Mouse (Mus musculus) ES-E14 (cell line): Measurements from ENCODE around the gene Tbrg4. TPM values are rescaled to one million over a fixed set of nuclear protein-coding genes. Genes with fewer than 3 reads are reported as not detected.

Experiments used
- DNase-seq: peaks from one replicate; pipeline ENCODE4 v3.0.0-alpha.2; 2013; ENCODE audit warnings: low read depth, low spot score
- H3K27ac ChIP-seq: 2 replicates; pipeline ENCODE4 v1.5.1; 2012; ENCODE audit warnings: low read depth, mild to moderate bottlenecking, low read length, moderate library complexity, mixed read lengths; ENCODE audit not compliant: poor library complexity, insufficient read depth, severe bottlenecking
- H3K36me3 ChIP-seq: 2 replicates; pipeline ENCODE4 v1.6.1; 2012; ENCODE audit warnings: mild to moderate bottlenecking, low read length, moderate library complexity, mixed read lengths; ENCODE audit not compliant: control insufficient read depth, poor library complexity, insufficient read depth, severe bottlenecking
- H3K4me1 ChIP-seq, 2 experiments: fragments of 150-350 bp in 1 of 2; sonication (generic) in 1 of 2; 2 replicates each; pipeline ENCODE4 v1.6.1; 2012; ENCODE audit warnings: low read length in 2 of 2, mild to moderate bottlenecking in 1 of 2, mixed read lengths in 1 of 2; ENCODE audit not compliant: control insufficient read depth in 2 of 2, insufficient read depth in 2 of 2, poor library complexity in 1 of 2
- H3K4me3 ChIP-seq, 2 experiments: fragments of 150-350 bp in 1 of 2; sonication (generic) in 1 of 2; 2 replicates each; pipeline ENCODE4 v1.5.1; 2012; ENCODE audit warnings: low read length in 2 of 2, low read depth in 1 of 2, mild to moderate bottlenecking in 1 of 2, mixed read lengths in 1 of 2; ENCODE audit not compliant: insufficient read depth in 1 of 2, poor library complexity in 1 of 2, severe bottlenecking in 1 of 2
- H3K9ac ChIP-seq: 2 replicates; pipeline ENCODE4 v1.6.1; 2012; ENCODE audit warnings: low read depth, mild to moderate bottlenecking, low read length, mixed read lengths; ENCODE audit not compliant: poor library complexity, insufficient read depth, severe bottlenecking
- H3K9me3 ChIP-seq: fragments of 150-350 bp; sonication (generic); 2 replicates; pipeline ENCODE4 v1.6.1; 2012; ENCODE audit warnings: low read depth, mild to moderate bottlenecking, low read length; ENCODE audit not compliant: control insufficient read depth, insufficient read depth
- CHD2 ChIP-seq: IDR thresholded peaks from 2 replicates; pipeline ENCODE4 v1.6.1; 2014; ENCODE audit warnings: mild to moderate bottlenecking, low read depth, low read length, inconsistent platforms
- HCFC1 ChIP-seq: IDR thresholded peaks from 2 replicates; pipeline ENCODE4 v1.6.1; 2012; ENCODE audit warnings: low read length, inconsistent platforms, borderline replicate concordance; ENCODE audit not compliant: insufficient read depth
- MAFK ChIP-seq: IDR thresholded peaks from 2 replicates; pipeline ENCODE4 v1.6.1; 2014; ENCODE audit warnings: mild to moderate bottlenecking, low read depth, low read length, inconsistent platforms; ENCODE audit not compliant: insufficient read depth
- ZC3H11A ChIP-seq: IDR thresholded peaks from 2 replicates; pipeline ENCODE4 v1.6.1; 2012; ENCODE audit warnings: low read depth, mild to moderate bottlenecking, inconsistent platforms, low read length, borderline replicate concordance
- ZNF384 ChIP-seq: IDR thresholded peaks from 2 replicates; pipeline ENCODE4 v1.6.1; 2012; ENCODE audit warnings: low read depth, low read length, inconsistent platforms
- in situ Hi-C, 2 experiments: fragments of 600-800 bp; cut with MboI; formaldehyde crosslinking; loops; one replicate each; pipeline ENCODE4 v1.15.1; 2025; ENCODE audit warnings: low sequenced_read_pairs in 2 of 2, inconsistent platforms in 1 of 2; ENCODE audit not compliant: unreplicated experiment in 2 of 2
- total RNA-seq: library from RNA; depleted of rRNA; stranded (reverse); fragments of 300-350 nt; gene quantifications from 2 replicates; pipeline ENCODE4 v1.2.3, GENCODE M21; 2012

Gene Tbrg4
- total RNA-seq, 1 experiment, result 178 TPM

GRCm38 (mm10) chr11:6585748-6586147, 40.1 kb downstream of the Tbrg4 start:
- H3K27ac ChIP-seq, result no peak overlapping the region
- H3K9ac ChIP-seq, result no peak overlapping the region
- no peak for TF ChIP-seq ZNF384
- no peak for TF ChIP-seq ZC3H11A
- no peak for TF ChIP-seq HCFC1
- TF ChIP-seq CHD2, result no peak
- no peak for TF ChIP-seq MAFK
- peaks cover 3% of the 10 kb centered on the region; the same call in 1 of the 2 replicates for H3K36me3 ChIP-seq
- H3K9me3 ChIP-seq, result no peaks in the 10 kb centered on the region
- in situ Hi-C loops, result no loop called here
- H3K4me3 ChIP-seq, result no peak overlapping the region
- 0 out of 4 replicates have a peak, but pooled peaks cover under 1 to 4% of the 10 kb centered on the region in 2 experiments for H3K4me1 ChIP-seq
- no peak for DNase-seq

GRCm38 (mm10) chr11:6581560-6581959, 44.3 kb downstream of the Tbrg4 start:
- no peak overlapping the region for H3K9ac ChIP-seq
- no peak for DNase-seq
- H3K9me3 ChIP-seq, result no peaks in the 10 kb centered on the region
- H3K27ac ChIP-seq, result no peak overlapping the region
- H3K4me1 ChIP-seq, result peaks cover 3 to 5% of the 10 kb centered on the region in 2 experiments; a peak in 1 of 4 replicates
- TF ChIP-seq ZNF384 (no peak), CHD2 (no peak), HCFC1 (no peak), ZC3H11A (no peak), MAFK (no peak)
- no peak overlapping the region for H3K4me3 ChIP-seq
- in situ Hi-C loops, result no loop called here
- H3K36me3 ChIP-seq, result no peaks in the 10 kb centered on the region; the same call in 1 of the 2 replicates

GRCm38 (mm10) chr11:6580065-6580750, 45.7 kb downstream of the Tbrg4 start:
- no peaks in the 10 kb centered on the region for H3K36me3 ChIP-seq
- no peak overlapping the region for H3K4me3 ChIP-seq
- H3K9ac ChIP-seq, result no peak overlapping the region
- DNase-seq, result no peak
- TF ChIP-seq HCFC1 (no peak), ZC3H11A (no peak), MAFK (no peak), ZNF384 (no peak), CHD2 (no peak)
- in situ Hi-C loops, result no loop called here
- peaks cover 3 to 4% of the 10 kb centered on the region in 2 experiments; a peak in 1 of 4 replicates for H3K4me1 ChIP-seq
- no peaks in the 10 kb centered on the region for H3K9me3 ChIP-seq
- H3K27ac ChIP-seq, result no peak overlapping the region

GRCm38 (mm10) chr11:6579361-6579760, 46.5 kb downstream of the Tbrg4 start:
- Histone ChIP-seq H3K36me3 (no peaks in the 10 kb centered on the region), H3K4me3 (no peak overlapping the region), H3K4me1 (peaks cover 3 to 4% of the 10 kb centered on the region in 2 experiments; a peak in 1 of 4 replicates), H3K9me3 (no peaks in the 10 kb centered on the region), H3K27ac (no peak overlapping the region), H3K9ac (no peak overlapping the region)
- DNase-seq, result no peak
- TF ChIP-seq CHD2, result no peak
- no peak for TF ChIP-seq HCFC1
- no peak for TF ChIP-seq MAFK
- TF ChIP-seq ZC3H11A, result no peak
- TF ChIP-seq ZNF384, result no peak
- in situ Hi-C loops, result no loop called here
